Mouse (Mus musculus) heart, postnatal 0 days (tissue): ENCODE data around the gene Mif4gd.

ENCODE experiments used
- CTCF ChIP-seq: IDR thresholded peaks from 2 replicates; pipeline ENCODE4 v1.5.1; 2016; ENCODE audit warnings: antibody characterized with exemption, control low read depth, low read depth
- EP300 ChIP-seq: IDR thresholded peaks from 2 replicates; pipeline ENCODE4 v1.6.1; 2016; ENCODE audit warnings: antibody characterized with exemption, low read depth

DNA sequence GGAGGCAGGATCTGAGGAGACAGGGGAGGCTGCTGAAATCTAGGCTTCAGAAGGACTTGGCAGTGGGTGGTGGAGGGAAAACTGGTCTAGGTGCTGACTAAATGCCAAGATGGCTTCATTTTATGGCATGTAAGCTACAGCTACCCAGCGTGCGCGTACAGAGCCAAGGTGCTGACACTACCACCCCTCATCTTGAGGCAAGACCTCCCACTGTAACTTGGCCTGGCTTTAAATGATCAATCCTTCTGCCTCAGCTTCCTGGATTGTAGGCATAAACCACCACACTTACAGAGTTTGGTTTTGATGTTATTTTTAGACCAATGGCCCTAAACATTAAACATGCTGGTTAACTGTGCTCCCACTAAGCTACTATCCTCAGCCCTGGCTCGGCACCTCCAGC lies 26.8 kb upstream of the Mif4gd start:
- TF ChIP-seq CTCF (no peak), EP300 (no peak)
